Mouse (Mus musculus) limb, embryonic 15.5 days (tissue): ENCODE measurements around the gene Lamp1. TPM values are rescaled to one million over a fixed set of nuclear protein-coding genes. Genes with fewer than 3 reads are reported as not detected.
"Not testable (repeated sequence)": the region's sequence is repeated elsewhere in the genome, so short reads cannot be mapped to it uniquely, and the experiment has no call there.

Experiments used
- ATAC-seq: fragments of 200-750 bp; cut with Nextera tagmentation; 2 replicates; pipeline ENCODE4 v1.8.0; 2017; ENCODE audit warnings: low read depth, moderate TSS enrichment; ENCODE audit not compliant: insufficient number of reproducible peaks, low FRiP score, low TSS enrichment
- H3K27ac ChIP-seq: fragments of 300-500 bp; sonication (generic); 2 replicates; pipeline ENCODE4 v1.5.1; 2015; ENCODE audit warnings: moderate library complexity, mild to moderate bottlenecking, inconsistent platforms
- H3K27me3 ChIP-seq: fragments of 300-500 bp; sonication (generic); 2 replicates; pipeline ENCODE4 v1.6.1; 2015; ENCODE audit warnings: inconsistent platforms
- H3K36me3 ChIP-seq: fragments of 300-500 bp; sonication (generic); 2 replicates; pipeline ENCODE4 v1.6.1; 2015; ENCODE audit warnings: inconsistent platforms
- H3K4me1 ChIP-seq: fragments of 300-500 bp; sonication (generic); 2 replicates; pipeline ENCODE4 v1.6.1; 2015; ENCODE audit warnings: inconsistent platforms
- H3K4me2 ChIP-seq: fragments of 300-500 bp; sonication (generic); 2 replicates; pipeline ENCODE4 v1.6.1; 2015; ENCODE audit warnings: mild to moderate bottlenecking, inconsistent platforms
- H3K4me3 ChIP-seq: fragments of 300-500 bp; sonication (generic); 2 replicates; pipeline ENCODE4 v1.5.1; 2015; ENCODE audit warnings: mild to moderate bottlenecking, inconsistent platforms
- H3K9ac ChIP-seq: fragments of 300-500 bp; sonication (generic); 2 replicates; pipeline ENCODE4 v1.6.1; 2015; ENCODE audit warnings: inconsistent platforms
- H3K9me3 ChIP-seq: fragments of 300-500 bp; sonication (generic); 2 replicates; pipeline ENCODE4 v1.6.1; 2016; ENCODE audit warnings: inconsistent platforms
- WGBS: fragments of 180-500 bp; shearing (Covaris S2); methylation state at CpG from one replicate; pipeline ENCODE4 v1.1.7; 2015; 5-methylcytosine and 5-hydroxymethylcytosine counted together
- polyA plus RNA-seq: library from polyadenylated mRNA; unstranded; fragments of >200 nt; fragmentation: Nextera tagmentation; extraction: Ambion mirVana; gene quantifications from 2 replicates; pipeline ENCODE4 v1.2.1, GENCODE M21; 2015

Lamp1 gene
- polyA plus RNA-seq: 313 and 324 TPM in 2 replicates

DNA sequence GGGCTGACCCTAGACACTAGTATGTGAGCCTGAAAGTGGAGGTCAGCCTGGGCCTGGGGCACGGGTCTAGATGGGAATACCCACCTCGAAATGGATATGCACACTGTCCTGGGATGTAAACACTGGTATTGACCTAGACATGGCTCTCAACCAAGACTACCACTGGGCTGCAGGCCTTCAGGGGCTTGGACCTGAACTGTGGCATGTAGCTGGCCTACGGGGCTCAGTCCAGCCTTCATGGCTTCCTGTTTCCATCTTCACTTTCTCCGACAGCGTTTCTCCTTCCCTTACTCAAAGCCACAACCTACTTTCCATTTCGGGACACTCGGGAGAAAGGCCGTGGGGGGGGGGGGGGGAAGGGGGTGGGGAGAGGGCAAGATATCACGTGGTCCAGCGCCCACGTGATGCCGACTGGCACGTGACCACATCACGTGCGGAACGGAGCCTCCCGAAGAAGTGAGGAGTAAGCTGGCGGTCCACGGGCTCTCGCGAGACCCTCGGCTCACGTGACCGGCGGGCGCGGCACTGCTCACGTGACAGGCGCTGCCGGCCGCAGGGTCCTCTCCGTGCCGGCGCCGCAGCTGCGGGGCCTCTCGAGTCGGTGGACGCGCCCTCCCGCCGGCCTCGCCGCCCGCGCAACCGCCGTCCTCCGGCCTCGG, at the start of gene Lamp1:
TSS of gene Lamp1 (plus strand) at position 444 of the 659 bp plus-strand sequence.
- Histone ChIP-seq H3K4me2 (peak within 1 kb of the TSS; percentile 87), H3K4me1 (peaks cover 13% of the 10 kb centered on the region), H3K36me3 (0 out of 2 replicates have a peak, but pooled peaks cover 4% of the 10 kb centered on the region), H3K27me3 (no peaks in the 10 kb centered on the region), H3K9me3 (no peaks in the 10 kb centered on the region), H3K4me3 (peak within 1 kb of the TSS; percentile 100), H3K27ac (peak within 1 kb of the TSS; percentile 81), H3K9ac (peak within 1 kb of the TSS; percentile 99)
- peak; percentile 89 for ATAC-seq
- WGBS: under 1% methylated on average over 49 of the region's 50 CpGs

- no peak for ATAC-seq
- 39% methylated on average over 1 of the region's 1 CpGs for WGBS
- Histone ChIP-seq H3K27ac (no peak overlapping the region), H3K36me3 (peaks cover 31% of the 10 kb centered on the region), H3K27me3 (no peaks in the 10 kb centered on the region), H3K9ac (no peak overlapping the region), H3K4me2 (no peak overlapping the region), H3K4me3 (no peak overlapping the region), H3K4me1 (peaks cover 16% of the 10 kb centered on the region), H3K9me3 (no peaks in the 10 kb centered on the region)
Measured at GRCm38 (mm10) chr8:13109416-13109960, 49.5 kb upstream of the Lamp1 start.

- no peak overlapping the region for H3K27ac ChIP-seq
- no peaks in the 10 kb centered on the region for H3K9me3 ChIP-seq
- no peaks in the 10 kb centered on the region for H3K27me3 ChIP-seq
- H3K36me3 ChIP-seq: peaks cover 43% of the 10 kb centered on the region
- peaks cover 10% of the 10 kb centered on the region; the same call in 1 of the 2 replicates for H3K4me1 ChIP-seq
- ATAC-seq: no peak
- H3K4me3 ChIP-seq: no peak overlapping the region
- no peak overlapping the region for H3K4me2 ChIP-seq
- WGBS: 88% methylated on average over 11 of the region's 11 CpGs
- H3K9ac ChIP-seq: no peak overlapping the region
Measured at GRCm38 (mm10) chr8:13111917-13112316, 47.0 kb upstream of the Lamp1 start.

DNA sequence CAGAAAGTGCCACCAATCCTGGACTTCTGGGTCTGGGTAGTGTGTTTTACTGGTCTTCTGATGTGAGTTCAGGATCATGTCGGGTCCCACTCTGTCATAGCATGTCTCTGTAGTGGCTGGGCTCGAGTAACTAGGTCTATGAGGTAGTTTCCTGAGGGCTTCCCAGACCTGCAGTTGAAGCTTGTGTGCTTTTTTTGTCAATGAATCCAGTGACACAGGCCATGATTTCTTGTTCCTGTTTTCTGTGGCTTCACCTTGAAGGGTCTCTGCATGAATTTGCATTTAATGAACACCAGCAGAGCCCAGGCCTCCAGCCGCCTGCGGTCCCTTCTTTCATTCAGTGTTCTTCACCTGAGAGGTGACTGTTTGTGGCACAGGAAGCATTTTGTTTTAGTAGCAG, 45.7 kb upstream of the Lamp1 start:
- H3K4me3 ChIP-seq: no peak overlapping the region
- peaks cover 3% of the 10 kb centered on the region; the same call in 1 of the 2 replicates for H3K4me1 ChIP-seq
- no peaks in the 10 kb centered on the region for H3K9me3 ChIP-seq
- WGBS: 95% methylated on average over 4 of the region's 4 CpGs
- H3K27me3 ChIP-seq: no peaks in the 10 kb centered on the region
- H3K27ac ChIP-seq: no peak overlapping the region
- H3K9ac ChIP-seq: no peak overlapping the region
- ATAC-seq: no peak
- H3K36me3 ChIP-seq: peaks cover 48% of the 10 kb centered on the region
- H3K4me2 ChIP-seq: no peak overlapping the region

- no peaks in the 10 kb centered on the region for H3K4me1 ChIP-seq
- H3K9me3 ChIP-seq: no peaks in the 10 kb centered on the region
- WGBS: 93% methylated on average over 2 of the region's 2 CpGs
- no peak overlapping the region for H3K4me3 ChIP-seq
- H3K27me3 ChIP-seq: no peaks in the 10 kb centered on the region
- H3K27ac ChIP-seq: no peak overlapping the region
- no peak for ATAC-seq
- H3K4me2 ChIP-seq: no peak overlapping the region
- peaks cover 70% of the 10 kb centered on the region for H3K36me3 ChIP-seq
- H3K9ac ChIP-seq: no peak overlapping the region
Measured at GRCm38 (mm10) chr8:13117096-13117495, 41.9 kb upstream of the Lamp1 start.

DNA sequence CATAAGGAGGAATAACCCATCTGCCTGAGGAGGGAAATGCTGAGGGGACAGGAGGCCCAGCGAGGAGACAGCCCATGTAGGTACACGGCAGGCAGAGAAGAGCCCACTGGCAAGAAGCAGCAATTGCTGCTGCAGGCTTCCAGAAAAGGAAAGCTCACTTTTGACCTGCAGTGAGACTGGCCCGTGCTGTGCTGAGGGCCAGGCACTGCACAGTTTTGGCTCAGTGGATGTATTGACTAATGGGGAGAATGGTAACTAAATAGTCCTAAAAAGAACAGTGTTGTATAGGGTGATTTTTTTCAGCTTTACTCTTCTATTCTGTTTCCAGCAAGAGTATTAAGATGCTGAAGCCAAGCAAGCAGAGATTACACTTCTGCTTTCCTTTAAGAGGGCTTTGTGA, 40.4 kb upstream of the Lamp1 start:
- Histone ChIP-seq H3K4me3 (no peak overlapping the region), H3K27ac (no peak overlapping the region), H3K9ac (no peak overlapping the region), H3K36me3 (peaks cover 75% of the 10 kb centered on the region), H3K4me1 (no peaks in the 10 kb centered on the region), H3K4me2 (no peak overlapping the region), H3K9me3 (no peaks in the 10 kb centered on the region), H3K27me3 (no peaks in the 10 kb centered on the region)
- WGBS: 85% methylated on average over 3 of the region's 3 CpGs
- ATAC-seq: no peak

DNA sequence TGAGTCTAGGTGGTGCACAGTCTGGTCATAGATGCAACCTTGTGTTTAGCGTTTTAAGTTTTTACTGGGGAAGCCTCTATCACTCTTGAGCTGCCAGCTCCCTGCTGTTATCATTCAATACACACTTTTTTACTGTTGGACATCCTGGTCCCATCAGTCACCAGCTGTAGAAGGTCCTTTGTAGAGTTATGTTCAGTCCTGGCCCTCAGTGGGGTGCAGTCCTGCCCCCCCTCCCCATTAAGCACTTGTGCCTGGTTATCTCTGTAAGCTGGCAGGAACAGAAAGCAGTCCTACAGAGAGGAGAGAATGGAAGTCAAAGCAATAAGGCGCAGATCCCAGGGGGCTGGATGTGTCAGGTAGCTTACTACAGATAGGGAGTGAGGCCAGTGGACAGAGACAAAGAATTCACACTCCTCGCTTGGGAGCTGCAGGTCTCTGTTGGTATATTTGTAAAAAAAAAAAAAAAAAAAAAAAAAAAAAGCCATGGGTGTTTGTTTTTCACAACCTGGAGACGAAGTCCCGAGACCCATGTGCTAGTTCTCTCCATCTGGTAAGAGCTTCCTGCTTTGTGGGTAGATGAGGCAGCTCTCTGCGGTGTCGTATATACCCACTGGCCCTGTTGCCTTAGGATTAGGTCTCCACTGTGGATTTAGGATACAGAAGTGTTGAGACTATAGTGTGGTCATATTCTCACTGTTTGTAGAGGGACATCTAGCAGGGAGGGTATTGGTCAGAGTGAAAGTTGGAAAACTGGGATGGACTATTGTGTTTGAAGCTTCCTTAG, 37.9 kb upstream of the Lamp1 start:
- no peak overlapping the region for H3K9ac ChIP-seq
- H3K27ac ChIP-seq: no peak overlapping the region
- H3K27me3 ChIP-seq: no peaks in the 10 kb centered on the region
- no peak overlapping the region for H3K4me3 ChIP-seq
- H3K4me1 ChIP-seq: no peaks in the 10 kb centered on the region
- no peak for ATAC-seq
- peaks cover 82% of the 10 kb centered on the region for H3K36me3 ChIP-seq
- H3K4me2 ChIP-seq: no peak overlapping the region
- WGBS: 89% methylated on average over 7 of the region's 7 CpGs
- no peaks in the 10 kb centered on the region for H3K9me3 ChIP-seq

GRCm38 (mm10) chr8:13122887-13123421, 36.0 kb upstream of the Lamp1 start:
- H3K4me1 ChIP-seq: no peaks in the 10 kb centered on the region
- WGBS: 93% methylated on average over 7 of the region's 7 CpGs
- H3K36me3 ChIP-seq: peaks cover 92% of the 10 kb centered on the region
- no peak for ATAC-seq
- H3K9ac ChIP-seq: no peak overlapping the region
- no peak overlapping the region for H3K27ac ChIP-seq
- H3K9me3 ChIP-seq: no peaks in the 10 kb centered on the region
- H3K4me3 ChIP-seq: no peak overlapping the region
- H3K4me2 ChIP-seq: no peak overlapping the region
- no peaks in the 10 kb centered on the region for H3K27me3 ChIP-seq

GRCm38 (mm10) chr8:13124897-13125296, 34.1 kb upstream of the Lamp1 start:
- H3K27me3 ChIP-seq: no peaks in the 10 kb centered on the region
- H3K27ac ChIP-seq: no peak overlapping the region
- H3K9ac ChIP-seq: no peak overlapping the region
- no peak overlapping the region for H3K4me2 ChIP-seq
- no peak for ATAC-seq
- H3K4me3 ChIP-seq: no peak overlapping the region
- WGBS: 92% methylated on average over 8 of the region's 8 CpGs
- no peaks in the 10 kb centered on the region for H3K4me1 ChIP-seq
- H3K9me3 ChIP-seq: no peaks in the 10 kb centered on the region
- peaks cover 92% of the 10 kb centered on the region for H3K36me3 ChIP-seq

DNA sequence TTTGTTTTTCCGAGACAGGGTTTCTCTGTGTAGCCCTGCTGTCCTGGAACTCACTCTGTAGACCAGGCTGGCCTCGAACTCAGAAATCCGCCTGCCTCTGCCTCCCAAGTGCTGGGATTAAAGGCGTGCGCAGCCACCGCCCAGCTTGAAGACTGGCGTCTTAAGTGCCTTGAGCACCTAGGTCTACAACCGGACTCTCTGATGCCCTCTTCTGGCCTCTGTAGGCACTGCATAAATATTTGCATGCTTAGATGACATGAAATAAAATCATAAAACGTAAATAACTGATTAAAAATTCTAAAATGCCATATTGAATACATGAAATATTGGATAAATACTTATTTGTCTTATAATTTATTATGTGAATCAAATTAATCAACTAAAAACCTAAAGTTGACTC, 26.7 kb upstream of the Lamp1 start:
- ATAC-seq, H3K9me3 ChIP-seq, H3K4me1 ChIP-seq, H3K4me3 ChIP-seq, H3K4me2 ChIP-seq, H3K27ac ChIP-seq, H3K27me3 ChIP-seq, H3K9ac ChIP-seq: not testable (repeated sequence)
- H3K36me3 ChIP-seq: peaks cover 93% of the 10 kb centered on the region
- WGBS: 68% methylated on average over 9 of the region's 9 CpGs

GRCm38 (mm10) chr8:13139641-13140182, 19.2 kb upstream of the Lamp1 start:
- Histone ChIP-seq H3K9ac (no peak overlapping the region), H3K36me3 (peaks cover 97% of the 10 kb centered on the region)
- WGBS: 87% methylated on average over 6 of the region's 6 CpGs

DNA sequence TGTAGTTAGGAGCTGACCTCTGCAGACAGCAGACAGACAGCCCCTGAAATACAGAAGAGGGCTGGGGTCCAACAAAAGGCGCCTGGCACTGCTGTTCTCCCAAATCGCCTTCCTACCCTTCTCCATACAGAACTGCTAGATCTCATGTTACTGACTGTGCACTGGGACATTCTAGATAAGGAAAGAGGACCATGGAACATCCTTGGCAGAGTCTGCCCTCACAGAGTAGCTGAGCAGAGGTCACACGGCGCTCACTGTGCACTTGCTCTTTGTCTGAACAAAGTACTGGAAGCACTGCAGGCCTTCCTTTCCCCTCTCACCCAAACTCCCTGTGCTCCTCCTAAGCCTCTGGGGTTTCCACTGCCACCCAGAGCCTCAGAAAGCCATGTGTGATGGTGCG, 17.3 kb upstream of the Lamp1 start:
- no peaks in the 10 kb centered on the region for H3K27me3 ChIP-seq
- WGBS: 94% methylated on average over 5 of the region's 5 CpGs
- no peak overlapping the region for H3K27ac ChIP-seq
- H3K9ac ChIP-seq: no peak overlapping the region
- no peaks in the 10 kb centered on the region for H3K4me1 ChIP-seq
- no peak for ATAC-seq
- no peaks in the 10 kb centered on the region for H3K9me3 ChIP-seq
- no peak overlapping the region for H3K4me2 ChIP-seq
- no peak overlapping the region for H3K4me3 ChIP-seq
- H3K36me3 ChIP-seq: peaks cover 98% of the 10 kb centered on the region

More at GRCm38 (mm10) chr8:13139641-13140182, 19.2 kb upstream of the Lamp1 start:
- Histone ChIP-seq H3K4me2 (no peak overlapping the region), H3K4me3 (no peak overlapping the region), H3K4me1 (no peaks in the 10 kb centered on the region), H3K9me3 (no peaks in the 10 kb centered on the region), H3K27me3 (no peaks in the 10 kb centered on the region), H3K27ac (no peak overlapping the region)
- no peak for ATAC-seq
